Mouse (Mus musculus) ZHBTc4 (cell line): ENCODE measurements around the gene Smad5.

ENCODE experiments used
- DNase-seq: peaks from one replicate; pipeline ENCODE4 v3.0.0-alpha.2; 2011; ENCODE audit warnings: low read depth, low spot score

Gene Smad5

GRCm38 (mm10) chr13:56701924-56702323 is 886 bp upstream of the Smad5 start:
- DNase-seq, result peak; percentile 12

- peak; percentile 85 for DNase-seq
Measured at GRCm38 (mm10) chr13:56703222-56703870, 536 bp downstream of the Smad5 start.

- no peak for DNase-seq
Measured at GRCm38 (mm10) chr13:56703871-56704321, 1.1 kb downstream of the Smad5 start.

- DNase-seq, result no peak
Measured at GRCm38 (mm10) chr13:56704596-56704995, 1.8 kb downstream of the Smad5 start.

- no peak for DNase-seq
Measured at GRCm38 (mm10) chr13:56707111-56707510, 4.3 kb downstream of the Smad5 start.

GRCm38 (mm10) chr13:56707606-56708005 is 4.8 kb downstream of the Smad5 start:
- no peak for DNase-seq

- DNase-seq, result no peak
Measured at GRCm38 (mm10) chr13:56710620-56711019, 7.8 kb downstream of the Smad5 start.

- no peak for DNase-seq
Measured at GRCm38 (mm10) chr13:56712221-56712620, 9.4 kb downstream of the Smad5 start.

- DNase-seq, result no peak
Measured at GRCm38 (mm10) chr13:56726551-56726950, 23.7 kb downstream of the Smad5 start.

- no peak for DNase-seq
Measured at GRCm38 (mm10) chr13:56729046-56729445, 26.2 kb downstream of the Smad5 start.

- DNase-seq, result no peak
Measured at GRCm38 (mm10) chr13:56734617-56735016, 31.8 kb downstream of the Smad5 start.

- peak; percentile 45 for DNase-seq
Measured at GRCm38 (mm10) chr13:56735212-56735875, 32.5 kb downstream of the Smad5 start.

- no peak for DNase-seq
Measured at GRCm38 (mm10) chr13:56739556-56739955, 36.7 kb downstream of the Smad5 start.

- DNase-seq, result no peak
Measured at GRCm38 (mm10) chr13:56740496-56740895, 37.7 kb downstream of the Smad5 start.

GRCm38 (mm10) chr13:56741691-56742090 is 38.9 kb downstream of the Smad5 start:
- DNase-seq, result no peak

GRCm38 (mm10) chr13:56742325-56742901 is 39.6 kb downstream of the Smad5 start:
- DNase-seq, result no peak

- DNase-seq, result no peak
Measured at GRCm38 (mm10) chr13:56746739-56747532, 44.1 kb downstream of the Smad5 start.

- DNase-seq, result no peak
Measured at GRCm38 (mm10) chr13:56747554-56747953, 44.7 kb downstream of the Smad5 start.

- DNase-seq, result no peak
Measured at GRCm38 (mm10) chr13:56749377-56749776, 46.6 kb downstream of the Smad5 start.

GRCm38 (mm10) chr13:56751774-56752173 is 49.0 kb downstream of the Smad5 start:
- no peak for DNase-seq

GRCm38 (mm10) chr13:56752474-56753191 is 49.8 kb downstream of the Smad5 start:
- DNase-seq, result peak; percentile 55
